Mouse (Mus musculus) forebrain, embryonic 16.5 days (tissue): ENCODE data around the gene Acad11. TPM values are rescaled to one million over a fixed set of nuclear protein-coding genes. Genes with fewer than 3 reads are reported as not detected.

Source experiments
- ATAC-seq: fragments of 200-750 bp; cut with Nextera tagmentation; 2 replicates; pipeline ENCODE4 v1.8.0; 2017; ENCODE audit warnings: mild to moderate bottlenecking, moderate library complexity
- H3K27ac ChIP-seq: fragments of 300-500 bp; sonication (generic); 2 replicates; pipeline ENCODE4 v1.5.1; 2014; ENCODE audit warnings: low read length, control low read depth
- H3K27me3 ChIP-seq: fragments of 300-500 bp; sonication (generic); replicated peaks from 2 replicates; pipeline ENCODE4 v1.6.1; 2014; ENCODE audit warnings: low read length; ENCODE audit not compliant: control insufficient read depth, insufficient read depth
- H3K36me3 ChIP-seq: fragments of 300-500 bp; sonication (generic); 2 replicates; pipeline ENCODE4 v1.6.1; 2014; ENCODE audit not compliant: control insufficient read depth, insufficient read depth
- H3K4me1 ChIP-seq: fragments of 300-500 bp; sonication (generic); replicated peaks from 2 replicates; pipeline ENCODE4 v1.6.1; 2014; ENCODE audit warnings: low read length; ENCODE audit not compliant: control insufficient read depth, insufficient read depth
- H3K4me2 ChIP-seq: fragments of 300-500 bp; sonication (generic); 2 replicates; pipeline ENCODE4 v1.6.1; 2014; ENCODE audit warnings: mild to moderate bottlenecking, low read length, control low read depth
- H3K4me3 ChIP-seq: fragments of 300-500 bp; sonication (generic); replicated peaks from 2 replicates; pipeline ENCODE4 v1.5.1; 2014; ENCODE audit warnings: mild to moderate bottlenecking, low read length, control low read depth
- H3K9ac ChIP-seq: fragments of 300-500 bp; sonication (generic); replicated peaks from 2 replicates; pipeline ENCODE4 v1.6.1; 2014; ENCODE audit warnings: low read depth, low read length, control low read depth
- H3K9me3 ChIP-seq: fragments of 300-500 bp; sonication (generic); 2 replicates; pipeline ENCODE4 v1.6.1; 2016; ENCODE audit warnings: low read length; ENCODE audit not compliant: control insufficient read depth
- WGBS: fragments of 180-500 bp; shearing (Covaris S2); extraction: QIAGEN DNeasy Blood & Tissue Kit; methylation state at CpG from one replicate; pipeline ENCODE4 v1.1.7; 2014; 5-methylcytosine and 5-hydroxymethylcytosine counted together
- polyA plus RNA-seq: library from polyadenylated mRNA; unstranded; fragments of >200 nt; fragmentation: Nextera tagmentation; extraction: Ambion mirVana; gene quantifications from 2 replicates; pipeline ENCODE4 v1.2.1, GENCODE M21; 2015

Acad11 gene
- 6.0 and 7.0 TPM in 2 replicates for polyA plus RNA-seq

DNA sequence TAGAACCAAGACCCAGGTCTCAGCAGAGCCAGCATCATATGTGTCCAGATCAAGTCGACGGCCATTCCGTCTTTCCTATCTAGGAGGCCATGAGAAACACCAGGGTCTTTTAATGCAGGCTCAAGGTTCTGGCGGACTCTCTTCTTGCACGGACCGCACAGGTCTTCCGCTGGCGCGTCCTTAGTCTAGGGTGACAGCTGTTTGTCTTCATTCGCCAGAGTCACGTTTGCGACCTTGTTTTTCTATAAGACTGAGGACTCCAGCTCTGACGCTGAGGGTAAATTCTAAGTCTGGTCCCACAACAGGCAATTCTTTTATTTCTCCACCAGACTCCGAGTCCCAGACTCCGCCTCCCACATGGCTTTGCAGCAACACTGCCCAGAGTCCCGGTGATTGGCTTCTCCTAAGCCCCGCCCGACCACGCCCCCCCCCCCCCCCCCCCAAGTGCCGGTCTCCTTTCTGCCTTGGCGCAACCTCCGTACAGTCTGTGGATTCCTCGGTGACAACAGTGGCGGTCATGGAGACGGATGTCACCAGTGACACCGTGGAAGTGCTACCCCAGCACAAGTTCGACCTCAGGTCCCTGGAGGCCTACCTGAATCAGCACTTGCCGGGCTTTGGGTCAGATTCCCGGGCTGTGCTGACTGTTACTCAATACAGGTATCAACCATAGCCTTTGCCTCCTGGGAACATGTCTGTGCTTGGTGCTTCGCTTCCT lies at the start of gene Acad11:
Acad11 (plus strand) TSS at position 134 of the 718 bp plus-strand sequence.
- H3K4me1 ChIP-seq, result peaks cover 20% of the 10 kb centered on the region
- H3K36me3 ChIP-seq, result peaks cover 8% of the 10 kb centered on the region; the same call in 1 of the 2 replicates
- H3K4me3 ChIP-seq, result peak within 1 kb of the TSS; percentile 86
- peak within 1 kb of the TSS; percentile 81 for H3K9ac ChIP-seq
- peak within 1 kb of the TSS; percentile 98 for H3K4me2 ChIP-seq
- peak; percentile 97 for ATAC-seq
- peak within 1 kb of the TSS; percentile 62 for H3K27ac ChIP-seq
- H3K27me3 ChIP-seq, result no peaks in the 10 kb centered on the region
- 0% methylated on average over 28 of the region's 30 CpGs for WGBS
- no peaks in the 10 kb centered on the region for H3K9me3 ChIP-seq

DNA sequence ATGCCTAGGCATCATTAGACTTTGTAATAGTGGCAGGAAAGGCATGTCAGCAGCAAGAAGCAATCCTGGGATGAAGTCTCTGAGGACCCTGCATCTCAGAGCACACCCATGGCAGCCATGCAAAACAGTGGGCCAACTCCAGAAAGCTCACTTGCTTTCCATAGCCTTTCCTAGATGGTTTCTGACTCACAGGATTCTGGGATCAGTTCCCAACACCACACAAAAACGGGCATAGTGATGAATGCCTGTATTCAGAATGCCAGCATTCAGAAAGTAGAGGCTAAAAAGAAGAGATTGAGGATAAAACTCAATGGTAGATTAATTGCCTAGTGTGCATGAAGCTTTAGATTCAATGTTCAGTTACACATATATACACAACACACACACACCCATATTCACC lies 48.7 kb upstream of the Acad11 start:
- Histone ChIP-seq H3K27me3 (no peaks in the 10 kb centered on the region), H3K36me3 (peaks cover 2% of the 10 kb centered on the region; the same call in 1 of the 2 replicates), H3K9me3 (no peaks in the 10 kb centered on the region), H3K9ac (no peak overlapping the region), H3K27ac (no peak overlapping the region), H3K4me2 (no peak overlapping the region), H3K4me3 (no peak overlapping the region), H3K4me1 (no peaks in the 10 kb centered on the region)
- no peak for ATAC-seq
- 42% methylated on average over 1 of the region's 1 CpGs for WGBS

GRCm38 (mm10) chr9:104021026-104021425 lies 42.2 kb upstream of the Acad11 start:
- no peak overlapping the region for H3K4me2 ChIP-seq
- no peak overlapping the region for H3K4me3 ChIP-seq
- no peaks in the 10 kb centered on the region for H3K4me1 ChIP-seq
- H3K27me3 ChIP-seq, result no peaks in the 10 kb centered on the region
- H3K27ac ChIP-seq, result no peak overlapping the region
- WGBS, result 90% methylated on average over 10 of the region's 10 CpGs
- no peak for ATAC-seq
- H3K9ac ChIP-seq, result no peak overlapping the region
- H3K36me3 ChIP-seq, result no peaks in the 10 kb centered on the region; the same call in 1 of the 2 replicates
- H3K9me3 ChIP-seq, result no peaks in the 10 kb centered on the region

DNA sequence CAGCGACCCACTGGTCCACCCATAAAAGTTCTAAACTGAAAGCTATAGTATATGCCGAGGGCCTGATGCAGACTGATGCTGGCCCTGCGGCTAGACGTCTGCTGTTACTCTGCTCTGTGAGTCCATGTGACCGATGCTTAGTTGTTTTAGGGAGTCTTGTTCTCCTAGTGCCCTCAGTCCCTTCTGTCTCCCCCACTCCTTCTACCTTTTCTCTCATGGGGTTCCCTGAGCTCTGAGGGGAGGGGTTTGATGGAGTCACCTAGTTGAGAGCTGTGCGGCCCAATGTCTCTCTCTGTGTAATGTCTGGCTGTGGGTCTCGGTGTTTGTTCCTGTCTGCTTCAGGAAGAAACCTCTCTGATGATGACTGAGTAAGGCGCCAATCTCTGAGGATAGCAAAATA lies 36.0 kb upstream of the Acad11 start:
- Histone ChIP-seq H3K27ac (no peak overlapping the region), H3K36me3 (peaks cover 8% of the 10 kb centered on the region; the same call in 1 of the 2 replicates), H3K27me3 (no peaks in the 10 kb centered on the region), H3K4me1 (no peaks in the 10 kb centered on the region), H3K4me2 (no peak overlapping the region), H3K9ac (no peak overlapping the region), H3K9me3 (no peaks in the 10 kb centered on the region), H3K4me3 (no peak overlapping the region)
- 97% methylated on average over 8 of the region's 8 CpGs for WGBS
- ATAC-seq, result no peak

DNA sequence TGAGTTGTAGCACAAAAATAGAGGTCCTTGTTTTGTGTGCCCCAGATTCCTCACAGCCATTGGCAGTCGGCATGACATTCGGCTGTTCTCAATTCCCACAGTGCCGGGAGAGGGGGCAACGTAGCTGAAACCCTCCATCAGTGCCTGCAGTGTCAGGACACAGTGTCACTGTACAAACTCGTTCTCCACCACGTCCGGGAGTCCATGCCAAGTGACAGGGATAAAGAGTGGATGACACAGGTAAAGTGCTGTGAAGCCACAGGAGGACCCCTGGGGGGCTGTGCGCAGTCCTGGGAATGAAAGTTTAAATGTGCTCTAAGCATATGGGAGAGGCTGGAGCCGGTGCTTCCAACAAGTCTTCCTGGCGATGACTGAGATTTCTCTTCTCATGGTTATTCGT lies 33.3 kb upstream of the Acad11 start:
- peaks cover 8% of the 10 kb centered on the region; the same call in 1 of the 2 replicates for H3K36me3 ChIP-seq
- no peak overlapping the region for H3K27ac ChIP-seq
- H3K4me3 ChIP-seq, result no peak overlapping the region
- no peak overlapping the region for H3K9ac ChIP-seq
- WGBS, result 91% methylated on average over 11 of the region's 11 CpGs
- no peak for ATAC-seq
- H3K4me2 ChIP-seq, result no peak overlapping the region
- no peaks in the 10 kb centered on the region for H3K27me3 ChIP-seq
- no peaks in the 10 kb centered on the region for H3K4me1 ChIP-seq
- no peaks in the 10 kb centered on the region for H3K9me3 ChIP-seq

DNA sequence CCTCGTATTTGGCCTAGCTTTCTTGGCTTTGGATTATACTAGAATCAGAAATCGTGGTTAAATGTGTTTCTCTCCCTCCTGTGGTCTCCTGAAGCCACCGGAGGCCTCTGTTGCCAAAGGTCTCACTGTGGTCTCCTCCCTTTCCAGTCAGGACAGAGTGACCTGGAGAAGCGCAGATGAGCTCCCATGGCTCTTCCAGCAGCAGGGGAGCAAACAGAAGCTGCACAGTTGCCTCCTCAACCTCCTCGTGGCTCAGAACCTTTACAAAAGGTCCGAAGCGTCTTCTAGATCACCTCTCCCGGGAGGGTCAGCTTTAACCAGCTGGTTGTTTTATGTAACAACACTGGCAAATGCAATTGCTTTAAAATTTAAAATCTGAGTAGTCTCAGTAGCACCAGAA lies 28.9 kb upstream of the Acad11 start:
- H3K27me3 ChIP-seq, result no peaks in the 10 kb centered on the region
- WGBS, result 83% methylated on average over 8 of the region's 8 CpGs

DNA sequence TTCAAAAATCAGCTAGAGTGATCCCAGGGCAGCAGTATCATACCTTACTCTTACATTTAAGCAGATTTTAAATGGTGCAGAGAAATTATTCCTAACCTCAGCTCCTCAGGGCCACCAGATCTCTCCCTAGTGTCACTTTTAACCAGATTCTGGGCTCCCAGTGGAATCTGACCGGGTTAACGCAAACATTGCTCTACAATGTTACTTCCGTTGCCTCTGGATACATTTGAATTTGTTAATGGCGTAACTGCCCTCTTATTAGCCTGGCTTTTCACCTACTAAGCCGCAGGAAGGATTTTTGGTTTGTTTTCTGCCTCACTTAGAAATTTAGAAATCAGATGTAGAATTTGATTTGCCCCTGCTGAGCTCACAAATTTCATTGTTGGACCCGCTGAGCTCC lies 28.5 kb upstream of the Acad11 start:
- 78% methylated on average over 6 of the region's 6 CpGs for WGBS
- ATAC-seq, result no peak

More for the DNA sequence above, 28.9 kb upstream of the Acad11 start:
- Histone ChIP-seq H3K27ac (no peak overlapping the region), H3K4me3 (no peak overlapping the region), H3K4me2 (no peak overlapping the region), H3K36me3 (no peaks in the 10 kb centered on the region), H3K4me1 (no peaks in the 10 kb centered on the region), H3K9ac (no peak overlapping the region), H3K9me3 (no peaks in the 10 kb centered on the region)
- ATAC-seq, result no peak

GRCm38 (mm10) chr9:104035261-104036015 lies 27.7 kb upstream of the Acad11 start:
- 55% methylated on average over 24 of the region's 24 CpGs for WGBS
- H3K4me1 ChIP-seq, result no peaks in the 10 kb centered on the region
- no peak; the same call in 1 of the 2 replicates for ATAC-seq

More for the DNA sequence above, 28.5 kb upstream of the Acad11 start:
- Histone ChIP-seq H3K36me3 (no peaks in the 10 kb centered on the region), H3K4me3 (no peak overlapping the region), H3K27me3 (no peaks in the 10 kb centered on the region), H3K4me1 (no peaks in the 10 kb centered on the region), H3K4me2 (no peak overlapping the region), H3K9ac (no peak overlapping the region), H3K27ac (no peak overlapping the region), H3K9me3 (no peaks in the 10 kb centered on the region)

DNA sequence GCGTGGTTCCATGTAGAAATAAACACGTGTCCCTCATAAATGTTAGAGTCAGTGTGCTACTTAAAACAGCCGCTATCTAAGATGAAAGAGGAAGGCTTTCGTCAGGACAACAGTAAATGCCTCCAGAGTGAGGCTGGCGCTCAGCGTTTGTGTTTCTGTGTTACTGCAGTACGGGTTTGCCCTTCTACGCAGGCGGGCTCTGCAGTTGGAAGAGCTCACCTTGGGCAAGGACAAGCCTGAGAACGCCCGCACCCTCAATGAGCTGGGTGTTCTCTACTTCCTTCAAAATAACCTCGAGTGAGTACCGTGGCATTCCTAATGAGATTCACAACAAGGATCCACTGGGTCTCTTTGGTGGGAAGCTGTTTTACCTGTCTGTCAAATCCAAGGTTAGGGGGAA lies 24.9 kb upstream of the Acad11 start:
- no peak overlapping the region for H3K27ac ChIP-seq
- no peaks in the 10 kb centered on the region for H3K36me3 ChIP-seq
- no peaks in the 10 kb centered on the region for H3K4me1 ChIP-seq
- H3K4me3 ChIP-seq, result no peak overlapping the region
- H3K4me2 ChIP-seq, result no peak overlapping the region
- no peak for ATAC-seq
- no peaks in the 10 kb centered on the region for H3K9me3 ChIP-seq
- no peaks in the 10 kb centered on the region for H3K27me3 ChIP-seq
- 93% methylated on average over 13 of the region's 13 CpGs for WGBS
- no peak overlapping the region for H3K9ac ChIP-seq

More at GRCm38 (mm10) chr9:104035261-104036015, 27.7 kb upstream of the Acad11 start:
- H3K4me3 ChIP-seq, result no peak overlapping the region
- H3K9ac ChIP-seq, result no peak overlapping the region
- no peaks in the 10 kb centered on the region for H3K36me3 ChIP-seq
- H3K4me2 ChIP-seq, result no peak overlapping the region
- H3K9me3 ChIP-seq, result no peaks in the 10 kb centered on the region
- no peak overlapping the region for H3K27ac ChIP-seq
- H3K27me3 ChIP-seq, result no peaks in the 10 kb centered on the region
